Mouse (Mus musculus): ENCODE measurements around the gene Tusc2. TPM values are rescaled to one million over a fixed set of nuclear protein-coding genes. Genes with fewer than 3 reads are reported as not detected.

The Tusc2 gene
- polyA plus RNA-seq, 1 experiment from 2014 or later, result 46.5 TPM

DNA sequence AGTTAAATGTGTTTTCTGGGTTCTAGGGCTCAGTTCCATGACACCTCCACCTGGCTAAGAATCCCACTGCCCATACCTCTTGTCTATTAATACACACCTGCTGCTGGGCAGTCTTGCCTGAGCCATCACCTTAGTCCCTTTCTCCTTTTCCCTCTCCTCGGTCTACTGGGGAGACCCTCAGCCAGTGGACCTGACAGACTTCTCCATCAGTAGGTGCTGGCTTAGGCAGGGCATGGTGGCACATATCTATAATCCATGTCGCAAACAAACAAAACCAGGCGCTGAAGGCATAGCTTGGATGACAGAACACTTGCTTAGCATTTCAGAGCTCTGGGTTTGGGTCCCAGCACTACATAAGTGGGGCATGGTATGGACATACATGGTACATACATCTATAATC is 24.3 kb upstream of the Tusc2 start:
- Histone ChIP-seq H3K4me3 (replicated peaks) (no peak overlapping the region), H3K27ac (no peak overlapping the region), H3K4me2 (no peak overlapping the region), H3K9me3 (replicated peaks) (no peaks in the 10 kb centered on the region), H3K36me3 (peaks cover 39% of the 10 kb centered on the region), H3K9ac (no peak overlapping the region), H3K27me3 (no peaks in the 10 kb centered on the region), H3K4me1 (peaks cover 52% of the 10 kb centered on the region)
- ATAC-seq (replicated peaks; ENCODE audit: low FRiP score), result no peak
- 96% methylated on average over 3 of the region's 3 CpGs for WGBS

DNA sequence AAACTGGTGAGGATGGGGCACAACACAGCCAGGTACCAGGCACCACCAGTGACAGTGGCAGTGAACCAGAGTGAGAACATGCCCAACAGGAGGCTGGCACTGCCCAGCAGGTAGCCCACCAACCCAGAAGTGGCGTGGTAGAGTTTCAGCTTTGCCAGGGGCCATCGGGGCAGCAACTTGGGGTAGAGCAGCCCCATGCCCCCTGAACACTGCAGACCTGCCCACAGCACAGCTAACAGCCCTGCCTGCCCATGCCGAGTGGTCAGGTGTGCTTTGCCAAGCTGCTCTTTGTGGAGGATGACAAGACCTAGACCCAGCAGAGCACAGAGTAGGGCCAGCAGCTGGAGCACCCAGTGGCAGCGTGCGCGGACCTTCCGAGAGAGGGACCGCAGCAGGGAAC is 23.1 kb upstream of the Tusc2 start:
- Histone ChIP-seq H3K27me3 (no peaks in the 10 kb centered on the region), H3K9me3 (replicated peaks) (no peaks in the 10 kb centered on the region), H3K36me3 (peaks cover 51% of the 10 kb centered on the region), H3K27ac (no peak overlapping the region), H3K9ac (no peak overlapping the region), H3K4me2 (0 out of 2 replicates have a peak overlapping the region, but pooled peaks have one; percentile 85), H3K4me3 (replicated peaks) (0 out of 2 replicates have a peak overlapping the region, but pooled peaks have one; percentile 1), H3K4me1 (peaks cover 52% of the 10 kb centered on the region)
- no peak for ATAC-seq (replicated peaks; ENCODE audit: low FRiP score)
- WGBS, result 93% methylated on average over 8 of the region's 8 CpGs

DNA sequence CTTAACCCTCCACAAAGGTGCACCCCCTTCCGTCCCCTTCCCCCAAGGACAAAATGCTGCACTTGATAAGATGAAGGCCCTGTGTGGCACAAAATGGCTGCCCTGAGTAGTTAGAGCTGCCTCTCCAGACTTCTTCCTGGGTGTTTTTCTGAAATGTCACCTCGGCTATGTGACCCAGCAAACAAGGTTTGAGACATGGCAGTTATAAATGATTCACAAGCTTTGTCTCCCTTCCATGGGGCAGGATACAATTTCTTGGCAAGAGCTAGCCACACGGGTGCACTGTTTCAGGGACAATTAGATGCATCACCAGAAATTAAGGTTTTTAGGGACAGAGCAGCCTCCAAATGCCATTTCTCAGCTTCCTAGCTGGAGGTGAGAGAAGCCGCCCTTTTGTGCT is 22.6 kb upstream of the Tusc2 start:
- Histone ChIP-seq H3K9me3 (replicated peaks) (no peaks in the 10 kb centered on the region), H3K27ac (0 out of 2 replicates have a peak overlapping the region, but pooled peaks have one; percentile 81), H3K27me3 (no peaks in the 10 kb centered on the region), H3K4me2 (peak overlapping the region; percentile 85), H3K9ac (0 out of 2 replicates have a peak overlapping the region, but pooled peaks have one; percentile 69), H3K4me3 (replicated peaks) (0 out of 2 replicates have a peak overlapping the region, but pooled peaks have one; percentile 1), H3K36me3 (peaks cover 56% of the 10 kb centered on the region), H3K4me1 (peaks cover 51% of the 10 kb centered on the region)
- WGBS, result 52% methylated on average over 4 of the region's 4 CpGs
- ATAC-seq (replicated peaks; ENCODE audit: low FRiP score), result no peak

GRCm38 (mm10) chr9:107541005-107541404 is 22.1 kb upstream of the Tusc2 start:
- Histone ChIP-seq H3K27ac (peak overlapping the region; percentile 81), H3K36me3 (peaks cover 57% of the 10 kb centered on the region), H3K9ac (peak overlapping the region; percentile 69; the same call in 1 of the 2 replicates), H3K4me1 (peaks cover 46% of the 10 kb centered on the region), H3K27me3 (no peaks in the 10 kb centered on the region), H3K4me3 (replicated peaks) (peak overlapping the region; percentile 84), H3K4me2 (peak overlapping the region; percentile 85), H3K9me3 (replicated peaks) (no peaks in the 10 kb centered on the region)
- 23% methylated on average over 10 of the region's 10 CpGs for WGBS
- ATAC-seq (replicated peaks; ENCODE audit: low FRiP score), result no peak

- Histone ChIP-seq H3K4me2 (peak within 1 kb of the TSS; percentile 85), H3K4me1 (peaks cover 43% of the 10 kb centered on the region), H3K9ac (peak within 1 kb of the TSS; percentile 69), H3K4me3 (replicated peaks) (peak within 1 kb of the TSS; percentile 84), H3K27me3 (no peaks in the 10 kb centered on the region), H3K36me3 (peaks cover 59% of the 10 kb centered on the region), H3K27ac (peak within 1 kb of the TSS; percentile 81), H3K9me3 (replicated peaks) (no peaks in the 10 kb centered on the region)
- WGBS, result under 1% methylated on average over 46 of the region's 46 CpGs
- ATAC-seq (replicated peaks; ENCODE audit: low FRiP score), result peak; percentile 85
Measured at GRCm38 (mm10) chr9:107541474-107542351, 21.3 kb upstream of the Tusc2 start, which contains the start of the genes Cyb561d2 and Nprl2. Gene Cyb561d2 (minus strand): TSS chr9:107542193. Gene Nprl2 (plus strand): TSS chr9:107542226.

- peak overlapping the region; percentile 69 for H3K9ac ChIP-seq
- under 1% methylated on average over 11 of the region's 11 CpGs for WGBS
- H3K4me1 ChIP-seq, result peaks cover 43% of the 10 kb centered on the region
- peak; percentile 27 for ATAC-seq (replicated peaks; ENCODE audit: low FRiP score)
- no peaks in the 10 kb centered on the region for H3K9me3 ChIP-seq (replicated peaks)
- H3K27me3 ChIP-seq, result no peaks in the 10 kb centered on the region
- H3K36me3 ChIP-seq, result peaks cover 53% of the 10 kb centered on the region
- H3K4me3 ChIP-seq (replicated peaks), result peak overlapping the region; percentile 84
- peak overlapping the region; percentile 85 for H3K4me2 ChIP-seq
- peak overlapping the region; percentile 81 for H3K27ac ChIP-seq
Measured at GRCm38 (mm10) chr9:107542352-107542686, 20.7 kb upstream of the Tusc2 start.

DNA sequence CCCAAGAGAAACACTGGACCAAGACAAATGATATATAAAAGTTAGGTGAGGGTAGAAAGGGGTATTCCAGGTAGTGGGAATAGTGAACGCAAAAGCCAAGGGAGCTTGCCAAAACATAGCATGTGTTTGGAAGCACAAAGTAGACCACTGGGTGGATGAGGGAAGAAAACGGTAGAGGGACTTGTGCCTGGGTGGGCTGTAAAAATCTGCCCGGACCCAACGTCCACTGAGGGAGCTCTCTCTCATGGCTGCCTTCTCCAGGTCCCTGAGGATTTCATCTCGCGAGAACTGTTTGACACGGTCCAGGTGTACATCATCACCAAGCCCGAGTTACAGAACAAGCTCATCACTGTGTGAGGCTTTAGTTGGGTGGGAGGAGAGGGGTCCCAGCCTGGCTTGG is 20.3 kb upstream of the Tusc2 start:
- peak overlapping the region; percentile 81 for H3K27ac ChIP-seq

GRCm38 (mm10) chr9:107543299-107543698 is 19.8 kb upstream of the Tusc2 start:
- Histone ChIP-seq H3K4me1 (peaks cover 46% of the 10 kb centered on the region), H3K9me3 (replicated peaks) (no peaks in the 10 kb centered on the region), H3K27ac (no peak overlapping the region), H3K27me3 (no peaks in the 10 kb centered on the region), H3K36me3 (peaks cover 43% of the 10 kb centered on the region), H3K4me2 (peak overlapping the region; percentile 85), H3K4me3 (replicated peaks) (peak overlapping the region; percentile 84; the same call in 1 of the 2 replicates), H3K9ac (no peak overlapping the region)
- WGBS, result 84% methylated on average over 11 of the region's 11 CpGs
- no peak for ATAC-seq (replicated peaks; ENCODE audit: low FRiP score)

More for the DNA sequence above, 20.3 kb upstream of the Tusc2 start:
- H3K9me3 ChIP-seq (replicated peaks), result no peaks in the 10 kb centered on the region
- H3K4me3 ChIP-seq (replicated peaks), result peak overlapping the region; percentile 84
- peak overlapping the region; percentile 85 for H3K4me2 ChIP-seq
- peaks cover 49% of the 10 kb centered on the region for H3K36me3 ChIP-seq
- no peak for ATAC-seq (replicated peaks; ENCODE audit: low FRiP score)
- H3K9ac ChIP-seq, result peak overlapping the region; percentile 69
- WGBS, result 23% methylated on average over 8 of the region's 8 CpGs
- peaks cover 46% of the 10 kb centered on the region for H3K4me1 ChIP-seq
- H3K27me3 ChIP-seq, result no peaks in the 10 kb centered on the region

GRCm38 (mm10) chr9:107544196-107544700 is 18.8 kb upstream of the Tusc2 start:
- no peak for ATAC-seq (replicated peaks; ENCODE audit: low FRiP score)
- Histone ChIP-seq H3K4me2 (no peak overlapping the region), H3K27ac (no peak overlapping the region), H3K4me1 (peaks cover 46% of the 10 kb centered on the region), H3K27me3 (no peaks in the 10 kb centered on the region), H3K9ac (no peak overlapping the region), H3K4me3 (replicated peaks) (no peak overlapping the region), H3K9me3 (replicated peaks) (no peaks in the 10 kb centered on the region), H3K36me3 (peaks cover 34% of the 10 kb centered on the region)
- 95% methylated on average over 17 of the region's 17 CpGs for WGBS

GRCm38 (mm10) chr9:107544729-107545128 is 18.3 kb upstream of the Tusc2 start:
- Histone ChIP-seq H3K4me3 (replicated peaks) (no peak overlapping the region), H3K4me2 (no peak overlapping the region), H3K36me3 (peaks cover 29% of the 10 kb centered on the region), H3K9ac (no peak overlapping the region), H3K4me1 (peaks cover 48% of the 10 kb centered on the region), H3K27ac (no peak overlapping the region), H3K9me3 (replicated peaks) (no peaks in the 10 kb centered on the region), H3K27me3 (no peaks in the 10 kb centered on the region; the same call in 1 of the 2 replicates)
- ATAC-seq (replicated peaks; ENCODE audit: low FRiP score), result no peak
- 93% methylated on average over 12 of the region's 12 CpGs for WGBS

GRCm38 (mm10) chr9:107545199-107545598 is 17.9 kb upstream of the Tusc2 start:
- Histone ChIP-seq H3K27me3 (no peaks in the 10 kb centered on the region; the same call in 1 of the 2 replicates), H3K9me3 (replicated peaks) (no peaks in the 10 kb centered on the region), H3K4me1 (peaks cover 49% of the 10 kb centered on the region), H3K36me3 (peaks cover 24% of the 10 kb centered on the region), H3K27ac (no peak overlapping the region), H3K4me3 (replicated peaks) (no peak overlapping the region), H3K9ac (no peak overlapping the region), H3K4me2 (no peak overlapping the region)
- WGBS, result 93% methylated on average over 10 of the region's 10 CpGs
- no peak for ATAC-seq (replicated peaks; ENCODE audit: low FRiP score)

GRCm38 (mm10) chr9:107545602-107546001 is 17.5 kb upstream of the Tusc2 start:
- Histone ChIP-seq H3K36me3 (peaks cover 24% of the 10 kb centered on the region), H3K9me3 (replicated peaks) (no peaks in the 10 kb centered on the region), H3K4me1 (peaks cover 49% of the 10 kb centered on the region), H3K9ac (no peak overlapping the region), H3K27ac (no peak overlapping the region), H3K4me3 (replicated peaks) (no peak overlapping the region), H3K27me3 (no peaks in the 10 kb centered on the region; the same call in 1 of the 2 replicates), H3K4me2 (no peak overlapping the region)
- WGBS, result 9% methylated on average over 3 of the region's 3 CpGs
- no peak for ATAC-seq (replicated peaks; ENCODE audit: low FRiP score)

Data from kidney, embryonic 15.5 days (tissue).